Mouse (Mus musculus) myocyte (in vitro differentiated cells): ENCODE results near the gene Krtap21-1. TPM values are rescaled to one million over a fixed set of nuclear protein-coding genes. Genes with fewer than 3 reads are reported as not detected.

Experiments used
- H3K27me3 ChIP-seq: one replicate; pipeline ENCODE4 v1.6.1; 2011; ENCODE audit not compliant: control insufficient read depth, insufficient read depth, insufficient read length
- H3K36me3 ChIP-seq: one replicate; pipeline ENCODE4 v1.6.1; 2011; ENCODE audit not compliant: control insufficient read depth, insufficient read depth
- H3K4me2 ChIP-seq: one replicate; pipeline ENCODE4 v1.6.1; 2011; ENCODE audit warnings: low read depth, control low read depth
- H3K4me3 ChIP-seq: one replicate; pipeline ENCODE4 v1.5.1; 2011; ENCODE audit warnings: mild to moderate bottlenecking, control low read depth, moderate library complexity
- H3K79me2 ChIP-seq: one replicate; pipeline ENCODE4 v1.6.1; 2011; ENCODE audit not compliant: control insufficient read depth, insufficient read depth
- H3ac ChIP-seq: one replicate; pipeline ENCODE4 v1.6.1; 2011; ENCODE audit not compliant: control insufficient read depth, insufficient read length
- CEBPB ChIP-seq: IDR thresholded peaks from 2 replicates; pipeline ENCODE4 v1.6.1; 2011; ENCODE audit warnings: mild to moderate bottlenecking, moderate library complexity; ENCODE audit not compliant: poor library complexity, insufficient read depth, severe bottlenecking
- E2F4 ChIP-seq: IDR thresholded peaks from one replicate; pipeline ENCODE4 v1.6.1; 2011; ENCODE audit warnings: mild to moderate bottlenecking, control low read depth, moderate library complexity; ENCODE audit not compliant: insufficient read depth
- MAX ChIP-seq: IDR thresholded peaks from one replicate; pipeline ENCODE4 v1.6.1; 2011; ENCODE audit warnings: low read depth, mild to moderate bottlenecking, control low read depth
- MYOD1 ChIP-seq, 3 experiments: IDR thresholded peaks; one replicate each; pipeline ENCODE4 v1.6.1; 2011; ENCODE audit warnings: control low read depth in 2 of 3, low read depth in 2 of 3, mild to moderate bottlenecking in 2 of 3, moderate library complexity in 1 of 3; ENCODE audit not compliant: insufficient read length in 2 of 3, control insufficient read depth in 1 of 3
- MYOG ChIP-seq, 3 experiments: IDR thresholded peaks; one replicate each; pipeline ENCODE4 v1.6.1; 2011; ENCODE audit warnings: control low read depth in 2 of 3, low read depth in 2 of 3, mild to moderate bottlenecking in 2 of 3; ENCODE audit not compliant: insufficient read length in 2 of 3, control insufficient read depth in 1 of 3, insufficient read depth in 1 of 3
- POLR2A ChIP-seq: IDR thresholded peaks from one replicate; pipeline ENCODE4 v1.6.1; 2011; ENCODE audit warnings: low read depth, mild to moderate bottlenecking, control low read depth, moderate library complexity; ENCODE audit not compliant: insufficient read length
- POLR2AphosphoS2 ChIP-seq: IDR thresholded peaks from one replicate; pipeline ENCODE4 v1.6.1; 2011; ENCODE audit warnings: low read depth, control low read depth; ENCODE audit not compliant: insufficient read length
- REST ChIP-seq: IDR thresholded peaks from one replicate; pipeline ENCODE4 v1.6.1; 2011; ENCODE audit warnings: mild to moderate bottlenecking, control low read depth, moderate library complexity; ENCODE audit not compliant: insufficient read depth, insufficient read length
- SRF ChIP-seq: IDR thresholded peaks from one replicate; pipeline ENCODE4 v1.6.1; 2011; ENCODE audit warnings: low read depth; ENCODE audit not compliant: control insufficient read depth, insufficient read length
- TCF12 ChIP-seq: IDR thresholded peaks from one replicate; pipeline ENCODE4 v1.6.1; 2011; ENCODE audit warnings: mild to moderate bottlenecking, control low read depth; ENCODE audit not compliant: poor library complexity, insufficient read depth, severe bottlenecking
- TCF3 ChIP-seq: IDR thresholded peaks from one replicate; pipeline ENCODE4 v1.6.1; 2011; ENCODE audit warnings: low read depth, control low read depth; ENCODE audit not compliant: insufficient read length
- USF1 ChIP-seq: IDR thresholded peaks from one replicate; pipeline ENCODE4 v1.6.1; 2011; ENCODE audit warnings: low read depth, mild to moderate bottlenecking, control low read depth, moderate library complexity
- polyA plus RNA-seq: library from polyadenylated mRNA; unstranded; fragments of >200 nt; fragmentation: generic; extraction: Trizol; gene quantifications from one replicate; pipeline ENCODE4 v1.2.1, GENCODE M21; 2012; ENCODE audit warnings: missing spikeins

The Krtap21-1 gene
- not detected for polyA plus RNA-seq

GRCm38 (mm10) chr16:89403768-89404167 lies at the start of gene Krtap21-1:
Gene Krtap21-1, minus strand, starts transcription at chr16:89403868.
- H3K36me3 ChIP-seq: no peaks in the 10 kb centered on the region
- no peak within 1 kb of the TSS for H3ac ChIP-seq
- H3K4me2 ChIP-seq: no peak within 1 kb of the TSS
- H3K79me2 ChIP-seq: no peaks in the 10 kb centered on the region
- no peaks in the 10 kb centered on the region for H3K27me3 ChIP-seq
- H3K4me3 ChIP-seq: no peak within 1 kb of the TSS
- TF ChIP-seq E2F4: no peak
- TF ChIP-seq REST: no peak
- no peak for TF ChIP-seq USF1
- no peak for TF ChIP-seq MAX
- no peak for TF ChIP-seq CEBPB
- TF ChIP-seq TCF12: no peak
- TF ChIP-seq POLR2A: no peak
- no peak for TF ChIP-seq POLR2AphosphoS2
- TF ChIP-seq SRF: no peak

GRCm38 (mm10) chr16:89429586-89429985 lies 25.9 kb upstream of the Krtap21-1 start:
- H3K27me3 ChIP-seq: no peaks in the 10 kb centered on the region
- TF ChIP-seq TCF3 (no peak), CEBPB (no peak), TCF12 (no peak), E2F4 (no peak), SRF (no peak), REST (no peak), MAX (no peak), POLR2AphosphoS2 (no peak), MYOD1 (IDR thresholded peaks at IDR 0.05; ENCODE audit: control insufficient read depth in 1 of 3, insufficient read length in 2 of 3, low read depth in 2 of 3) (no peak), MYOG (IDR thresholded peaks at IDR 0.05; ENCODE audit: control insufficient read depth in 1 of 3, insufficient read depth in 1 of 3, insufficient read length in 2 of 3, low read depth in 2 of 3) (no peak), POLR2A (no peak), USF1 (no peak)

GRCm38 (mm10) chr16:89425310-89425709 lies 21.6 kb upstream of the Krtap21-1 start:
- Histone ChIP-seq H3K79me2 (no peaks in the 10 kb centered on the region), H3ac (no peak overlapping the region), H3K4me2 (no peak overlapping the region), H3K4me3 (no peak overlapping the region), H3K36me3 (no peaks in the 10 kb centered on the region), H3K27me3 (no peaks in the 10 kb centered on the region)
- TF ChIP-seq MYOG (IDR thresholded peaks at IDR 0.05; ENCODE audit: control insufficient read depth in 1 of 3, insufficient read depth in 1 of 3, insufficient read length in 2 of 3, low read depth in 2 of 3) (no peak), MAX (no peak), TCF3 (no peak), POLR2A (no peak), MYOD1 (IDR thresholded peaks at IDR 0.05; ENCODE audit: control insufficient read depth in 1 of 3, insufficient read length in 2 of 3, low read depth in 2 of 3) (no peak), TCF12 (no peak)

More at GRCm38 (mm10) chr16:89429586-89429985, 25.9 kb upstream of the Krtap21-1 start:
- Histone ChIP-seq H3K36me3 (no peaks in the 10 kb centered on the region), H3K4me3 (no peak overlapping the region), H3K79me2 (no peaks in the 10 kb centered on the region), H3ac (no peak overlapping the region), H3K4me2 (no peak overlapping the region)

GRCm38 (mm10) chr16:89420011-89420410 lies 16.3 kb upstream of the Krtap21-1 start, which contains the start of gene Krtap6-2:
Gene Krtap6-2, minus strand, starts transcription at chr16:89420111.
- no peaks in the 10 kb centered on the region for H3K79me2 ChIP-seq
- TF ChIP-seq E2F4: no peak
- TF ChIP-seq CEBPB: no peak
- TF ChIP-seq MYOD1 (IDR thresholded peaks at IDR 0.05; ENCODE audit: control insufficient read depth in 1 of 3, insufficient read length in 2 of 3, low read depth in 2 of 3): no peak
- TF ChIP-seq TCF3: no peak
- TF ChIP-seq POLR2AphosphoS2: no peak
- TF ChIP-seq MAX: no peak
- TF ChIP-seq MYOG (IDR thresholded peaks at IDR 0.05; ENCODE audit: control insufficient read depth in 1 of 3, insufficient read depth in 1 of 3, insufficient read length in 2 of 3, low read depth in 2 of 3): no peak
- TF ChIP-seq SRF: no peak
- TF ChIP-seq REST: no peak
- TF ChIP-seq TCF12: no peak
- TF ChIP-seq POLR2A: no peak
- no peak for TF ChIP-seq USF1
- no peaks in the 10 kb centered on the region for H3K36me3 ChIP-seq
- no peak within 1 kb of the TSS for H3K4me3 ChIP-seq
- H3ac ChIP-seq: no peak within 1 kb of the TSS
- no peaks in the 10 kb centered on the region for H3K27me3 ChIP-seq
- H3K4me2 ChIP-seq: no peak within 1 kb of the TSS

- Histone ChIP-seq H3K36me3 (no peaks in the 10 kb centered on the region), H3K4me3 (no peak overlapping the region), H3ac (no peak overlapping the region), H3K4me2 (no peak overlapping the region), H3K27me3 (no peaks in the 10 kb centered on the region), H3K79me2 (no peaks in the 10 kb centered on the region)
- TF ChIP-seq SRF: no peak
- TF ChIP-seq POLR2A: no peak
- TF ChIP-seq CEBPB: no peak
- no peak for TF ChIP-seq TCF12
- no peak for TF ChIP-seq MYOD1 (IDR thresholded peaks at IDR 0.05; ENCODE audit: control insufficient read depth in 1 of 3, insufficient read length in 2 of 3, low read depth in 2 of 3)
- TF ChIP-seq POLR2AphosphoS2: no peak
- no peak for TF ChIP-seq REST
Measured at GRCm38 (mm10) chr16:89416311-89416710, 12.6 kb upstream of the Krtap21-1 start.
